Mouse (Mus musculus): ENCODE results near the gene Dip2b. TPM values are rescaled to one million over a fixed set of nuclear protein-coding genes. Genes with fewer than 3 reads are reported as not detected.

The Dip2b gene
- polyA plus RNA-seq, 1 experiment: 18.1 TPM

DNA sequence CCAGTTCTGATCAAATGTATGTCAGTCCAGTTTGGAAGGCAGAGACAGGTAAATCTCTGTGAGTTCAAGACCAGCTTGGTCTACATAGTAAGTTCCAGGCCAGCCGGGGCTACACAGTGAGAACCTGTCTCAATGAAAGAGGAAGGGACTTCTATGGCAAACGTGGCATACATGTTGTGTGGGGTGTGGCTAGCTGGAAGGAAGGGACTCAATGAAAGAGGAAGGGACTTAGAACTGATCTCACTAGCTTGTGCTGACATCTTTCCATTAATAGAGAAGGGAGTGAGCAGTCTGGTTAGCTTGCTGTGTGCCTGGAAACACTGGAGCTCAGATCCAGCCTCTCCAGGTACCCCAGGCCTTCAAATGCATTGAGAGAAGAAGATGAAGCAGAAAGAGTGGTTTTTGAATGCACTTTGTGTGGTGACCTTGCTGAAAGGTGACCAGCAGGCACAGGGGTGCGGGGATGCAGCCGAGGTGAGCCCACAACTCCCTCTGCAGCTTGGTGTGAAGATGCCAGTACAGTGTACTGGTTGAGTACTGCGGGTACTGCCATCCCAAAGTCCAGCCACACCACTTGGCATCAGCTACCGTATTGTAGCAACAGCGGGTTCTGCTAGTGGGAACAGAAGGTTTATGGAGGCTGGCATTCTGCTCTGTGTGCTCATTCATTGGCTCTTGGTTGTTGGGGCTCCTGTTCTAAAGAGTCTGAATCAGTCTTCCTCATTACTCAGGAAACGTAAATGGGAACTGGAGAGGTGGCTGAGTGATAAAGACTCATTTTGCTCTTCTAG is 148.6 kb downstream of the Dip2b start:
- WGBS: 89% methylated on average over 8 of the region's 8 CpGs
- no peak for TF ChIP-seq CTCF (IDR thresholded peaks at IDR 0.05; ENCODE audit: borderline replicate concordance, control insufficient read depth, extremely low read depth, insufficient read depth, low read length, poor library complexity)
- no peak for TF ChIP-seq POLR2A (IDR thresholded peaks at IDR 0.05; ENCODE audit: control insufficient read depth, extremely low read depth, insufficient read depth, low read length, poor library complexity)
- Histone ChIP-seq H3K4me3 (ENCODE audit: control insufficient read depth, insufficient read depth, low read length) (no peak overlapping the region), H3K36me3 (ENCODE audit: control insufficient read depth, insufficient read depth, low read length) (peaks cover 34% of the 10 kb centered on the region), H3K27ac (ENCODE audit: control insufficient read depth, insufficient read depth, low read length) (no peak overlapping the region), H3K27me3 (ENCODE audit: control insufficient read depth, insufficient read depth, low read length) (no peaks in the 10 kb centered on the region), H3K4me1 (replicated peaks; ENCODE audit: control insufficient read depth, insufficient read depth, low read length) (peaks cover 6% of the 10 kb centered on the region)
- no peak for DNase-seq

DNA sequence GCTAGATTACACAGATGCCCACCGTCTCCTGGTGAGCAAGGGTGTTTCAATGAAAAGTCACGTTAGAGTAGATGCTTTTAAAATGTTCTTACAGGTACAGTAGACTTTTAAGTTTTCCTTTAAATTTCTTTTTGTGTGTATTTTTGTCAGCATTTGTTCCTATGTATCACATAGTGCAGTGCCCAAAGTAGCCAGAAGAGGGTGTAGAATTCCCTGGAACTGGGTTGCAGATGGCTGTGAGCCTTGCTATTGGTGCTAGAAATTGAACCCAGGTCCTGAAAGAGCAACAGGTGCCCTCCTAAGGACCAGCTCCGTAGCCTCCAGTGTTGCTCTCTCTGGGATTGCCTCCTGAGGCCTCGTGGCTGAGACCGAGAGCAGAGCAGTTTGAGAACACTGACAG is 150.1 kb downstream of the Dip2b start:
- no peak for DNase-seq
- no peak overlapping the region for H3K4me3 ChIP-seq (ENCODE audit: control insufficient read depth, insufficient read depth, low read length)
- 94% methylated on average over 5 of the region's 5 CpGs for WGBS
- H3K4me1 ChIP-seq (replicated peaks; ENCODE audit: control insufficient read depth, insufficient read depth, low read length): no peaks in the 10 kb centered on the region
- TF ChIP-seq POLR2A (IDR thresholded peaks at IDR 0.05; ENCODE audit: control insufficient read depth, extremely low read depth, insufficient read depth, low read length, poor library complexity): no peak
- TF ChIP-seq CTCF (IDR thresholded peaks at IDR 0.05; ENCODE audit: borderline replicate concordance, control insufficient read depth, extremely low read depth, insufficient read depth, low read length, poor library complexity): 0 out of 2 replicates have a peak, but pooled peaks have one; percentile 28
- peaks cover 34% of the 10 kb centered on the region for H3K36me3 ChIP-seq (ENCODE audit: control insufficient read depth, insufficient read depth, low read length)
- H3K27me3 ChIP-seq (ENCODE audit: control insufficient read depth, insufficient read depth, low read length): no peaks in the 10 kb centered on the region
- no peak overlapping the region for H3K27ac ChIP-seq (ENCODE audit: control insufficient read depth, insufficient read depth, low read length)

DNA sequence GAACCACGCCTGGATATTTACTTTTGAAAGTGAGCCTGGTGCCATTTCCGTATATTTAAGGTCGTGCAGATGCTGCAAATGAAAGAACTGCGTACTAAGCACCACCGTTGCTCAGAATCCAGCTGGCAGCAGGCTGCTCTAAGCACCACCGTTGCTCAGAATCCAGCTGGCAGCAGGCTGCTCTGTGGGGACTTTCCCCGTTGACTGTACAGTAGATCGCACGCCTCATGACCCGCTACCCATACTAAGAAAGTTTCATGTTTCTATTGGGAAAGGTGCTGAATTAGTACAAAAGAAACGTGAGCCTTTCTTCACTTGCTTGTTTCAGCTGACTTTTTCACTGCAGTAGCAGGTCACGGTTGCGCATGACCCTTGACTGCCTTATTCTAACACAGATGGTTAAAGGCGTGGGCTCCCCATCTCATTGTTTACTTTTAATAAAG is 150.5 kb downstream of the Dip2b start:
- no peak overlapping the region for H3K27ac ChIP-seq (ENCODE audit: control insufficient read depth, insufficient read depth, low read length)
- DNase-seq: no peak
- H3K4me1 ChIP-seq (replicated peaks; ENCODE audit: control insufficient read depth, insufficient read depth, low read length): no peaks in the 10 kb centered on the region
- no peak for TF ChIP-seq POLR2A (IDR thresholded peaks at IDR 0.05; ENCODE audit: control insufficient read depth, extremely low read depth, insufficient read depth, low read length, poor library complexity)
- TF ChIP-seq CTCF (IDR thresholded peaks at IDR 0.05; ENCODE audit: borderline replicate concordance, control insufficient read depth, extremely low read depth, insufficient read depth, low read length, poor library complexity): no peak
- no peak overlapping the region for H3K4me3 ChIP-seq (ENCODE audit: control insufficient read depth, insufficient read depth, low read length)
- H3K36me3 ChIP-seq (ENCODE audit: control insufficient read depth, insufficient read depth, low read length): peaks cover 36% of the 10 kb centered on the region
- 89% methylated on average over 14 of the region's 14 CpGs for WGBS
- H3K27me3 ChIP-seq (ENCODE audit: control insufficient read depth, insufficient read depth, low read length): no peaks in the 10 kb centered on the region

DNA sequence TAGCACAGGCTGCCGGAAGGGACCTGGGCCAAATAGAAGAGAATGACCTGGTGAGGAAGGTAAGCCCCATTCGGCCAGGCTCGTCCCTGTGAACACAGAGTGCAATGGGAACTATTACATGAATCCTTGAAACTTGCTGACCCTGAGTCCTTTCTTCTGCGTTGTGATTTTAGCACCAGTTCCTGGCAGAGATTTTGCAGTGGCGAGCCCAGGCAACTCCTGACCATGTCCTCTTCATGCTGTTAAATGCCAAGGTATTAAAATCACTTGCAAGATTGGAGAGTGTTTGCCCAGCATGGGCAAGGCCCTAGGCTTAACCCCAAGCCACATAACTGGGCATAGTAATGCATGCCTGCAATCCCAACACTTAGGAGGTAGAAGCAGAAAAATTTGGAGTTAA is 151.6 kb downstream of the Dip2b start:
- Histone ChIP-seq H3K4me3 (ENCODE audit: control insufficient read depth, insufficient read depth, low read length) (no peak overlapping the region), H3K27me3 (ENCODE audit: control insufficient read depth, insufficient read depth, low read length) (no peaks in the 10 kb centered on the region), H3K4me1 (replicated peaks; ENCODE audit: control insufficient read depth, insufficient read depth, low read length) (no peaks in the 10 kb centered on the region), H3K36me3 (ENCODE audit: control insufficient read depth, insufficient read depth, low read length) (peaks cover 43% of the 10 kb centered on the region), H3K27ac (ENCODE audit: control insufficient read depth, insufficient read depth, low read length) (no peak overlapping the region)
- WGBS: 96% methylated on average over 5 of the region's 5 CpGs
- DNase-seq: no peak
- no peak for TF ChIP-seq POLR2A (IDR thresholded peaks at IDR 0.05; ENCODE audit: control insufficient read depth, extremely low read depth, insufficient read depth, low read length, poor library complexity)

DNA sequence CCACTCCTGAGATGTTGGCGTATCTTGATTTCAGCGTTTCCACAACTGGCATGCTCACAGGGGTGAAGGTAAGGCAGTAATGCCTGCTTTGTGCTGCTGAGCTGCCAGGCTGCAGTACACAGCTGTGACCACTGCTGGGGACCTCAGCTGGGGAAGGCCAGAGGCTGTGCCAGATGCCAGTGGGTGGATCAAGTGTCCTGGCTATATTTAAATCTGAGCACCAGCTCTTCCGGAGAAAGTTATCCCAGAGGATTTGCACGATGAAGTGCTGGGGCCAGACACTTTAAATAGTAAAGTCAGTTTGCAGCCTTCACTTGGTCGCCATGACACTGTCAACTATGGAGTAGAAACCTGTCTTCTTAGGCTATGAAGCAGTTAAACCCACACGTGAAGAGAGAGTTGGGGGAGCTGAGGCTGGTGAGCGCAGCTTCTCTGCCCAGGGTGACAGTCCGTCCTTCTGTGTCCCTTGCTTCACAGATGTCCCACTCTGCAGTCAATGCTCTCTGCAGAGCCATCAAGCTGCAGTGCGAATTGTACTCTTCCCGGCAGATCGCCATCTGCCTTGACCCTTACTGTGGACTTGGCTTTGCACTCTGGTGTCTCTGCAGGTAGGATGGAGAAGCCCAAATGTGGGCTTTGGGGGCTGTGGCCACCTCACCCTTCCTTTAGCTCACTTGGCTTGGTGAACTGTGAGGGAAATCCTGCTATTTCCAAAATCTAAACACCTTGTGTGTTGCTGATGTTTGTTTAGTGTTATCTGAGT is 160.7 kb downstream of the Dip2b start:
- Histone ChIP-seq H3K27ac (ENCODE audit: control insufficient read depth, insufficient read depth, low read length) (no peak overlapping the region), H3K36me3 (ENCODE audit: control insufficient read depth, insufficient read depth, low read length) (peaks cover 41% of the 10 kb centered on the region), H3K27me3 (ENCODE audit: control insufficient read depth, insufficient read depth, low read length) (no peaks in the 10 kb centered on the region), H3K4me1 (replicated peaks; ENCODE audit: control insufficient read depth, insufficient read depth, low read length) (no peaks in the 10 kb centered on the region), H3K4me3 (ENCODE audit: control insufficient read depth, insufficient read depth, low read length) (no peak overlapping the region)
- TF ChIP-seq CTCF (IDR thresholded peaks at IDR 0.05; ENCODE audit: borderline replicate concordance, control insufficient read depth, extremely low read depth, insufficient read depth, low read length, poor library complexity): no peak
- no peak for TF ChIP-seq POLR2A (IDR thresholded peaks at IDR 0.05; ENCODE audit: control insufficient read depth, extremely low read depth, insufficient read depth, low read length, poor library complexity)
- 95% methylated on average over 11 of the region's 11 CpGs for WGBS
- DNase-seq: no peak

DNA sequence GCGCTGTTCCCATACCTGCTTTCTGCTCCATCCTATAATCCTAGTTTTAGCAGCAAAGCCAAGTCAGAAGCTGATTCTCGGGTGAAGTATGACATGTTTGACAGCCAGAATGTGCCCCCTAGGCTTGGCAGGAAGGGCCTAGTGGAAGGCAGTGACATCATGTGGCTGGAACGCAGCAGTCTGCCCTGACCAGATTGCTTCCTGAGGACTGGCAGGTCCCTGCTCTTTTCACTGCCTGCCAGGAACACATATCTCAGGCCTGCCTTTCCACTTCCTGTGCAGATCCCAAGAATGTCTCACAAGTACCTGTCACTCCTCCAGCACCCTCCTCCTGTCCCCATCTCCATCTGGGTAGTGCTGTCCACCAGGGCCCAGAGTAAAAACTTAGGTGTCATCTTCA is 161.3 kb downstream of the Dip2b start:
- H3K27ac ChIP-seq (ENCODE audit: control insufficient read depth, insufficient read depth, low read length): no peak overlapping the region
- no peaks in the 10 kb centered on the region for H3K27me3 ChIP-seq (ENCODE audit: control insufficient read depth, insufficient read depth, low read length)
- no peak overlapping the region for H3K4me3 ChIP-seq (ENCODE audit: control insufficient read depth, insufficient read depth, low read length)
- WGBS: 90% methylated on average over 3 of the region's 3 CpGs
- H3K4me1 ChIP-seq (replicated peaks; ENCODE audit: control insufficient read depth, insufficient read depth, low read length): no peaks in the 10 kb centered on the region
- DNase-seq: no peak
- TF ChIP-seq POLR2A (IDR thresholded peaks at IDR 0.05; ENCODE audit: control insufficient read depth, extremely low read depth, insufficient read depth, low read length, poor library complexity): no peak
- TF ChIP-seq CTCF (IDR thresholded peaks at IDR 0.05; ENCODE audit: borderline replicate concordance, control insufficient read depth, extremely low read depth, insufficient read depth, low read length, poor library complexity): no peak
- H3K36me3 ChIP-seq (ENCODE audit: control insufficient read depth, insufficient read depth, low read length): peaks cover 39% of the 10 kb centered on the region
